14 mouse cellular contexts compared by ENCODE assay signal in genomic region chr4:135623121-135623707, GRCm38 (mm10). TPM values are rescaled to one million over a fixed set of nuclear protein-coding genes. Genes with fewer than 3 reads are reported as not detected.
DNase-seq lines count a peak whose midpoint lies in the region; ATAC-seq and TF ChIP-seq lines count a peak whose summit lies in the region.
"Had no signal": no experiment of that assay in that cellular context is flagged by ENCODE, and none has a peak within 500 bp of the region (broad histone marks: within the 10 kb centered on the region; RNA-seq: fewer than 3 reads in every experiment).

No protein-coding gene starts in this region.

- WGBS in embryonic facial prominence, embryonic 10.5 days: 80% methylated on average over 9 of the region's 9 CpGs

- in situ Hi-C loops in CH12.LX (cut with MboI; ENCODE audit: low pct_ligation_motif_present, low pct_unique_long_range_greater_than_20kb, low sequenced_read_pairs): no loop called here

- H3K9ac ChIP-seq in CH12.LX (ENCODE audit: insufficient read depth, low read depth): no peak overlapping the region
- H3K9ac ChIP-seq: embryonic facial prominence, embryonic 13.5 days; hindbrain, embryonic 12.5 days had no signal

- peaks cover 26 to 47% of the 10 kb centered on the region in 2 experiments for H3K4me1 ChIP-seq in CH12.LX (ENCODE audit: control insufficient read depth in 1 of 2, insufficient read depth in 2 of 2)
- peaks cover 5% of the 10 kb centered on the region for H3K4me1 ChIP-seq in embryonic facial prominence, embryonic 10.5 days

- H3K9me3 ChIP-seq in CH12.LX (replicated peaks; ENCODE audit: low read length): peaks cover 16% of the 10 kb centered on the region
- H3K9me3 ChIP-seq in embryonic facial prominence, embryonic 10.5 days: peaks cover 5% of the 10 kb centered on the region; the same call in 1 of the 2 replicates
- H3K9me3 ChIP-seq: embryonic facial prominence, embryonic 13.5 days; hindbrain, embryonic 12.5 days had no signal

- peak; percentile 38; the same call in 1 of the 2 replicates for ATAC-seq in frontal cortex, adult (ENCODE audit: low TSS enrichment)
- peak; percentile 91 for ATAC-seq in megakaryocyte progenitor cell, adult 5-6 weeks (replicated peaks; ENCODE audit: poor library complexity)

- no peak overlapping the region for H3K27ac ChIP-seq in CH12.LX (ENCODE audit: insufficient read depth, low read depth)
- H3K27ac ChIP-seq in embryonic facial prominence, embryonic 10.5 days (replicated peaks): peak overlapping the region; percentile 59; the same call in 1 of the 2 replicates
- H3K27ac ChIP-seq: embryonic facial prominence, embryonic 13.5 days; hindbrain, embryonic 12.5 days had no signal

- intact Hi-C loops in left cerebral cortex, postnatal 10 days (cut with DNase I): no loop called here

- no peak for TF ChIP-seq RAD21 in CH12.LX (IDR thresholded peaks at IDR 0.05; ENCODE audit: low read depth, low read length)

- no peak for TF ChIP-seq CTCF in CH12.LX (conservative IDR thresholded peaks at IDR 0.05 in 1 of 2, IDR thresholded peaks at IDR 0.05 in 1 of 2; ENCODE audit: low read depth in 2 of 2, low read length in 2 of 2)

- dilution Hi-C loops in CH12.LX (cut with MboI; ENCODE audit: extremely low pct_ligation_motif_present, extremely low pct_unique_long_range_greater_than_20kb, low sequenced_read_pairs): no loop called here

- no peak overlapping the region for H3K4me3 ChIP-seq in CH12.LX (replicated peaks in 1 of 3; ENCODE audit: low read depth in 2 of 3, low read length in 2 of 3, poor library complexity in 1 of 3)
- no peak overlapping the region for H3K4me3 ChIP-seq in embryonic facial prominence, embryonic 10.5 days
- H3K4me3 ChIP-seq: embryonic facial prominence, embryonic 13.5 days; hindbrain, embryonic 12.5 days had no signal

- TF ChIP-seq POLR2A in CH12.LX (IDR thresholded peaks at IDR 0.05; ENCODE audit: low read depth, low read length): no peak

- TF ChIP-seq EP300 in CH12.LX (IDR thresholded peaks at IDR 0.05; ENCODE audit: low read length): no peak

- no peaks in the 10 kb centered on the region for H3K79me2 ChIP-seq in CH12.LX (replicated peaks; ENCODE audit: control insufficient read depth, extremely low read depth, insufficient read depth, poor library complexity, severe bottlenecking)

- no peaks in the 10 kb centered on the region for H3K36me3 ChIP-seq in CH12.LX (replicated peaks in 1 of 2; ENCODE audit: control insufficient read depth in 1 of 2, insufficient read depth in 1 of 2, low read length in 1 of 2)
- no peaks in the 10 kb centered on the region for H3K36me3 ChIP-seq in embryonic facial prominence, embryonic 10.5 days (replicated peaks)
- H3K36me3 ChIP-seq: embryonic facial prominence, embryonic 13.5 days; hindbrain, embryonic 12.5 days had no signal

- peaks cover 27% of the 10 kb centered on the region for H3K27me3 ChIP-seq in CH12.LX (replicated peaks)
- H3K27me3 ChIP-seq in embryonic facial prominence, embryonic 10.5 days (replicated peaks; ENCODE audit: low read depth, poor library complexity, severe bottlenecking): peaks cover 17% of the 10 kb centered on the region

- DNase-seq in frontal cortex, postnatal 14 days (ENCODE audit: low spot score in 2 of 2): no peak
- DNase-seq in CH12.LX (ENCODE audit: extremely low read depth) (peak; percentile 41), MN1 (ENCODE audit: low spot score) (no peak)
- DNase-seq in embryonic facial prominence, embryonic 10.5 days (ENCODE audit: low spot score): no peak
- DNase-seq in ovary, adult 18-20 months (ENCODE audit: low spot score): no peak
- DNase-seq in left cerebral cortex, postnatal 10 days (ENCODE audit: extremely low spot score in 1 of 2, low spot score in 2 of 2): no peak
- DNase-seq: cerebellum, adult 11-12 months; gastrocnemius, postnatal 14 days; kidney, postnatal 4 days had no signal

- no peak overlapping the region for H3K4me2 ChIP-seq in CH12.LX (ENCODE audit: insufficient read depth, low read depth, poor library complexity, severe bottlenecking)
- H3K4me2 ChIP-seq: embryonic facial prominence, embryonic 13.5 days; hindbrain, embryonic 12.5 days; midbrain, embryonic 11.5 days had no signal

TF ChIP-seq in CH12.LX, 34 proteins besides CTCF, POLR2A, EP300 and RAD21:
- TF ChIP-seq POLR2AphosphoS2 (IDR thresholded peaks at IDR 0.05; ENCODE audit: low read depth, low read length): no peak
- 0 out of 2 replicates have a peak, but pooled peaks have one; percentile 9 for TF ChIP-seq ETS1 (conservative IDR thresholded peaks at IDR 0.05; ENCODE audit: low read depth, low read length)

RNA-seq across cellular contexts. Expression of gene Grhl3, which starts 49.8 kb away (rescaled TPM):
- total RNA-seq in CH12.LX (2012; rRNA removed): not detected in 2 replicates
- not detected in 2 replicates for total RNA-seq in CH12.LX (2014; rRNA removed)
- polyA plus RNA-seq in CH12.LX (2012; ENCODE audit: insufficient read length, low read depth): not detected in 2 replicates
- polyA plus RNA-seq in embryonic facial prominence, embryonic 10.5 days (2016; fragmentation: Nextera tagmentation; extraction: Ambion mirVana): 7.6 and 9.6 TPM in 2 replicates
- total RNA-seq in megakaryocyte progenitor cell, adult 5-6 weeks (2015): not detected in 2 replicates
- total RNA-seq in megakaryocyte progenitor cell, adult 5-6 weeks (2017): not detected in 2 replicates
- under 1 TPM; 0.36 to 0.62 TPM for total RNA-seq in left cerebral cortex, postnatal 10 days (2021)
